Mouse (Mus musculus): ENCODE results near the gene Fam84a. TPM values are rescaled to one million over a fixed set of nuclear protein-coding genes. Genes with fewer than 3 reads are reported as not detected.

The Fam84a gene
- not detected for total RNA-seq (2023)

GRCm38 (mm10) chr12:14151921-14152320, at the start of gene Fam84a:
Gene Fam84a (minus strand): TSS chr12:14152054.

Measured in T-cell, adult 66 days (primary cell).